Mouse (Mus musculus) right cerebral cortex, postnatal 10 days (tissue): ENCODE measurements around the gene Ifi211.
"Not testable (repeated sequence)": the region's sequence is repeated elsewhere in the genome, so short reads cannot be mapped to it uniquely, and the experiment has no call there.

Experiments used
- DNase-seq, 2 experiments: peaks; one replicate each; pipeline ENCODE4 v3.0.0; 2021; ENCODE audit warnings: low spot score in 2 of 2

The Ifi211 gene

DNA sequence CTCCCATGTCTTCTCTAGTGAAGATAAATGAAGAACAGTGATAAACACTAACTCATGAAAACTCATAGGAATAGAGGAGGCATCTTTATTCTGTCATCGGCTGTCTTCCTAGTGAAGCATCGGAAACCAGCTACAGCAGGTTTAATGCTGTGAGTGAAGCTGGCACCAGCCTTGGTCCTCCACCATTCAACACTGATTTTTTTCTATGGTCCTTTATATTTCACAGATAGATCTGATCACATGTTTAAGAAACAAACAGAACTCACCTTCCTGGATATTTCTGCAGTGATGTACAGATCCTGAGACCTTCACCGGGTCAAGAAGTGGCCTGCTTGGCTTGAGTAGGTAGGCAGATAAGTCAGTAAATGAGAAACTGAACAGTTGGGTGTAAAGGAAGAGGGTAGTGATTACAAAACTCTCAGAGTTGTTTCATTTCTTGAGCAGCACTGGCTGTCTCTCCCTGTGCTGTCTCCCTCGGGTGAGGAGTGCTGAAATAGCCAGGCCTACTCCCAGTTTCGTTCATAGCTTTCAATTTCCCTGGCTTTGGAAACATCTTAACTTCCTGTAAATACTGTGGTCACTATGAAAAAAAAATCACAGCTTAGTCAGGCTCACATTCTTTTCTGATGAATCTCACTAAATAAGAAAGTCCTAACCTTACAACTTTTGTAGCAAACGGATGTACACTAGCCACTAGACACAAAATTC is at the start of gene Ifi211:
Gene Ifi211, minus strand, starts transcription at position 499 of the 708 bp plus-strand sequence.
- not testable (repeated sequence) for DNase-seq

DNA sequence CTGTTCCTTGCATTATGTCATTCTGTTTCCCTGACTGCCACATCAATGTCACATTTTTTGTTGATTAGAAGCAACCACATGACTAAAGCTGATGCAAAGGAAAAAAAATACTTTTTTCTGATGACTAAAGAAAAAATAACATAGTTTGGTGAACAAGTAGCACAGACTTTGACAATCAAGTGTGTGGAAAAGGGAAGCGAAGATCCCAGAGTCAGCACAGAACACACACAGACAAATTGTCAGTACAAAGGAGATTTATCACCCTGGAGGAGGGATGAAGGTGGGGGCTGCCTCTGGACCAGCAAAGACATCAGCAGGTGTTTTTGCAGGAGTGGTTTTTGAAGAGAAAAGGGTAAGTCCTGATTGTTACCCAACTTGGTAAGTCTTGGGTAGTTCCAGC is 48.6 kb upstream of the Ifi211 start:
- DNase-seq = not testable (repeated sequence)

DNA sequence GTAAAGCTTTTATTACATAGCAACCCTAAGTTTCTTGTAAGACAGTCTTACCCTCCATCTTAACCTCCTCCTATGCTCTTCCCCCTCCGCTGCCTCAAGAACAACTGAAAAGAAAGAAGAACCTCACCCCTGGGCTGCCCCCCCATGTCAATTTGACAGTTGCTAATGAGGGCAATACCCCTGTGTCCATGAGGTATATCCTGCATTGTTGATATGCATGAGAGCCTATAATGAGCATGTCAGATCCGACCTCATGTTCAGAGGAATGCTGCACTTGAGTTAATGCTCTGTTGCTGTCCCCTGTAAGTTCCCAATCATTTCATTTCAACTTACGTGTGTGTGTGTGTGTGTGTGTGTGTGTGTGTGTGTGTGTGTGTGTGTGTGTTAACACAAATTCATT is 47.2 kb upstream of the Ifi211 start:
- not testable (repeated sequence) for DNase-seq

DNA sequence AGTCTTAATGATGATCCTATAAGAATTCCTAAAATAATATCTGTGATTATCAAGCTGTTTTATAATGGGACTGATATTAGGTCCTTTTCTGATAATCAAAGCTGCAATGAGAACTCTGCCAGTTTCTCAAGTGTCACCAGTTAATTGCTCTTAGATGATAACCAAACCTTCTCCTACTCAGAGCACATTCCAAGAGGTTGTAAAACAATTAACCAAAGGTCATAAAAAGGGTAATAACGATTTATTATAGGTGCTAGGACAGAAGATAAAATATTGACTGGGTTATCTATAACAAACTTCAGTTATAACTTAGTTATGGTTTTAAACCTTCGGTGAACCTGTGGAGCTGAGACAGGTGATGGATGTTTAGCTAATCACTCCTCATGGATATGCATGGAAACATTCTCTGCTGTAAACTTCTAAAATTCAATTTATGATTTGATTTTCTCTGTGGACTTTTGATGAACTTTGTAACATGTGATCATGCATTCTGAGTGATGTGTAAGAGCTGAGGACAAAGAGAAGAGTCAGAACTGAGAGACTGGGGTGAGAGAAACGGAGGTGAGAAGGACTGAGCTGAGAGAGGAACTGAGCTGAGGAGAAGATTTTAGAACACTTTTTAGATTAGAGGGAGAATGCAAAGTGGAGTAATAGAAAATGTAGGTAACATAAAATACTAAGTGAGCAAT is 43.1 kb upstream of the Ifi211 start:
- not testable (repeated sequence) for DNase-seq

DNA sequence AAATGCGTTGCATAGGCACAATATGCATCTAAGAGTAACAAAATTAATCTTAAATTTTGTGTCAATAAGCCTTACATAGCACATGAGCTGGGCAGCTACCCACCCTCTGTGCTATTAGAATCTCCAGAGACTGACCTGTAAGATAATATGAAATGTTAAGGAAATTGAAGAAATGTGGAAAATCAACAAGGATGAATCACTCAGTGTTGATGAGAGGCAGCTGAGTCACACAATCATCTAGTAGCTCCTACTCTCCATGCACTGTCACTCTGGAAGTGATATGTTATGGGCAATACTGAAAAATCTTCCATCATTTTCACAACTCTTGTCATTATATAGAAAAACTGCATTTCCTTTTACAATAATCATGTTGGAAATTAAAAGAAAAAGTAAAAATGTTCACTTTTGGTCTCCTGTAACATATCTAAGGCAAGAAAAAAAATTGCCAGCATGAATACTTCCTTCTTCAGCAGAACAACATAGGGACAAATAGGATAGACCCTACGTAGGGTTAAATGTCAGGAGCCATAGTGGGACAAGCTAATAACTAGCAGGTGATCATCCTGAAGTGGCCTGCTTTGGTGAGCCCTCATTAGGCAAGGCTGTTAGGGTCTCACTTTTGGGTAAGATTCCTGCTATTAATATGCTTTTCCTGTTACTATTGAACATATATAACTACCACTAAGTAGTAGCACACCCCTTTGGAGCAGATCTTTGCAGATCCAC is 42.4 kb upstream of the Ifi211 start:
- no peak for DNase-seq

DNA sequence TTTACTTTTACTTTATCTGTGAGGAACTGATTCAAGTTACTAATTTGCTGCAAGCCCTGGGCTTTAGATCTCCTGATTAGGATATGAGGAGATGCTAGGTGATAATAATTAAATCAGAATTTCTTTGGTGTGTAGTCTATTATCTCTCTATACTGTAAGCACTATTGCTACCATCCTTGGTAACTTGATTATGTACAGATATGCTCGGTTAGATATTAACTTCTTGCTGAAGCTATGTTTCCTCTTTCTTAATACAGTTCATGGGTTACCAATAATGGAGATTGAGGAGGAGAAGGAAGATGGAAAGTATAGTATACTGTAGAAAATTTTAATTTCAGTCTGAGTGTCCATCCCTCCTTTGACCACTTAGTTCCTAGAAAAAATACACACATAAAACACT is 40.7 kb upstream of the Ifi211 start:
- DNase-seq = no peak

DNA sequence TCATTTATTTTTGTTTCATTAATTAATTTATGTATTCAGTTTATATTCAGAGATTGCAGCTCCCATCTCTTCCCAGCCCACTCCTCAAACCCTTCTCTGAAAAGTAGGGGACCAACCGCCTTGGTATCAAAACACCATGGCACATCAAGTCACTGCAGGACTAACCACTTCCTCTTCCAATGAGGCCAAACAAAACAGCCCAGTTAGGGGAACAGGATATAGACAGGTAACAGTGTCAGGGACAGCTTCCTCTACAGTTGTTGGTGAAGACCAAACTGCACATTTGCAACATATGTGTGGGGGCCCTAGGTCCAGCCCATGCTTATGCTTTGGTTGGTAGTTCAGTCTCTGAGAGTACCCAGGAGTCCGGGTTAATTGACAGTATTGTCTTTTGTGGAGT is 36.2 kb upstream of the Ifi211 start:
- DNase-seq = not testable (repeated sequence)

DNA sequence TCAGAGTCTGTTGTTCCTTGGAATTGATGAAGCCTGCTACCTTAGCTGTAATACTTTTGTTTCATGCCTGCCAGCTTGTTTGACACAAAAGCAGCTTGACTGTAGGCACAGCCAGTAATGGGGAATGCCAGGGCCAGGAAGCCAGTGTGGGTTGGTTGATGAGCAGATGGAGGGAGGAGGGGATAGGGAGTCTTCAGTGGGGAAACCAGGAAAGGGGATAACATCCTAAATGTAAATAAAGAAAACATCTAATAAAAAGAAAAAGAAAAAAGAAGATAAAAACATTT is 29.9 kb upstream of the Ifi211 start:
- peak in 1 of 2 experiments; percentile 15 for DNase-seq

DNA sequence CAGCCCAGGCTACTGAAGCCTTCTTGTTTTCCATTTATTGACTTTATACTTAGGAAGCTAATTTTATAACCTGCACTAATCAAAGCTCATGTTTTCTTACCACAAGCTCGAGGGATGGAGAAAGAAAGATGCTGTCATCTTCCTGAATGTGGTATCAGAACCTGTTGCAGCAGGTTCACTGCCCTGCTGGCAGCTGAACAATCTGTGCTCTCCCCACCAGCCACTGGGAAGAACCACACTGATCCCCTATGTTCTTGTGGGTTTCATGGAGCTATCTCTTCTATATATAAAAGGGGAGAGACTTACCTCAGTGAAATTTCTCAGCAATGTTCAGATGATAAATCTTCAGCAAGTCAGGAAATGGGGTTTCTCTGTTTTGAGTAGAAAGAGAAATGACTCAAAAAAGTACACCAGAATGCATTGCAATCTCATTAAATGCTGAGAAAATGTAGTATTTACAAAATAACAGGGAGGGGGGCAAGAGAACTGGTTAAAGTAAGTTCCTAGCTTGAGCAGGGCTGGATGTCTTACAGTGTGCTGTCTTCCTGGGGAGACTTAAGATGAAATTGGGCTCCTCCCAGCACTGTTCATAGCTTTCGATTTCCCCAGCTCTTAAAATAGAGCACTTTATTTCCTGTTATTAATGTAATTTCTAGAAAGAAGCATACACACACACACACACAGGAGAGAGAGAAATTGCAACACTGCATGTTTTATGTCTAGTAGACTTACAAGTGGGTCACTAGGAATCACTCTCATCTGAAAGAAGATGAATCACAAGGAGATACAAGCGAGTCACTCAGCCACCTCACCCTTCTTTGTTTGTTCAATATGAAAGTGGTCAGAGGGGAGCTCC is 29.3 kb upstream of the Ifi211 start, which contains the start of the genes Mndal and Ifi203:
Gene Mndal, minus strand, starts transcription at position 568 of the 856 bp plus-strand sequence.
Gene Ifi203, minus strand, starts transcription at position 749 of the 856 bp plus-strand sequence.
- DNase-seq = not testable (repeated sequence)

DNA sequence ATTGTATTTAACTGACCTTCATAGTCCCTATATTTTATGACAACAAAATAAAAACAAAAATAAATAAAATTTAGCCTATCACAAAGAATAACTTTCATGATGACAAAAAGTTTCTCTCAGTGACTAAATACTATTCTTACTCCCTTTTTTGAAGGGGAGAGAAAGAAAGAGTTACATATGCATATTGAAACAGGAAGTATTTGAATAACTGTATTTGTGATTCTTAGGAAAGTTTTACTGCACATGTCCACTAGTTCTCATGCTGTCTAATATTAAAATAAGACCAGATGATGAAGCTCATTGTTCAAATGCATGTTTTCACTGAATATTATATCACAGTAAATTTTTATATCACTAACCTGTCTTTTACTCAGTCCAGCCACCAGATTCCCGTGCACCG is 28.7 kb upstream of the Ifi211 start:
- DNase-seq = not testable (repeated sequence)

DNA sequence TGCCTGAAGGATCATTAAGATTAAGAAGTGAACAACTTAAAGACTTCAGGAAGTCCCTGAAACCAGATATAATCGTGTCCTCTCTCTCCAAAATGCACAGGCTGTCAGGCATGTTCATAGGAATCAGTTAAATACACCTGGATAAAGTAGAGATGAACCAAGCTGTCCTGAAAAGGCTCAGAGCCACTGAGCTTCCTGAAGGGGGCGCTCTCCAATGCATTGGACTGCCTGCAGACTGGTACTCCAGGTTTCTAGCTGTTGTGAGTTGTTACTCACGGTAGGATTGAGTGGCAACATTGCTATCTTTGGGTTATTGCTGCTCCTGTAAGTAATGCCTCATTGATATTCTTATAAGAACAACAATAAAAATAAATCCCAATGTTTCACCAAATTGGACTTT is 6.4 kb upstream of the Ifi211 start:
- not testable (repeated sequence) for DNase-seq

DNA sequence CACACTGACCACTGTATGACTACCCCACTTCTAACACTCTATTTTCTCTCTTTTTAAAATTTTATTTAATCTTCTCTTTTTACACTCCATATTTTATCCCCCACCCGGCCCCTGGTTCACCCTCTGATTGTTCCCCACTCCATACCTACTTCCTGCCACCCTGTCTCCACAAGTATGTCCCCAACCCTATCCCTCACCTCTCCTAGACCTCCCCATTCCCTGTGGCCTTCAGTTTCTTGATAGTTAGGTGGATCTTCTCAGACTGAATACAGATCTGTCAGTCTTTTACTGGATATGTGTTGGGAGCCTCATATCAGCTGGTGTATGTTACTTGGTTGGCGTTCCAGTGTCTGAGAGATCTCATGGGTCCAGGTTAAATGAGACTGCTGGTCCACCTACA is 1.7 kb upstream of the Ifi211 start:
- no peak for DNase-seq

DNA sequence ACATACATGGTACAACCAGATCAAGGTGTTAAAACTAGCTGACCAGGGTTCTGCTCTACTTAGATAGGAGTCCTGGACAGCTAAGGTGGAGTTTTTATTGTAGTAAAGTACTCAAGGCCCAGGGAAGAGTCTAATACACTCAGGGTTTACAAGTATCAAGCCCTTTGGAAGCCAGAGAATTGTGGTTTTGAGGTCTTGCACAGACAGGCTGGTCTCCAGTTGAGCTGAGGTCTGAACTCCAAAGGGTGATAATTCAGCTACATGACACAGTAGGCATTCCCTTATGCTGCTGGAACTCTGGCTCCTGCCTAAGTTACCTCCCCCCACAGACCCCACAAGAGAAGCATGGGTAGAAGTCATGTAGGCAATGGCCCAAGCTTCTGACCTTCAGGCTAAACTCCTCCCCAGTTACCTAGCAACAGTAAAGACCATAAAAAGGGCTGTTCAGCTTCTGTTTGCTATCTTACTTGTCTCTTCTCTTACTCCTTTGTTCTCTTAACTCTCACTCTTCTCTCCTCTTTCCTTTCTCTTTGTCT is 478 bp upstream of the Ifi211 start:
- DNase-seq = not testable (repeated sequence)

DNA sequence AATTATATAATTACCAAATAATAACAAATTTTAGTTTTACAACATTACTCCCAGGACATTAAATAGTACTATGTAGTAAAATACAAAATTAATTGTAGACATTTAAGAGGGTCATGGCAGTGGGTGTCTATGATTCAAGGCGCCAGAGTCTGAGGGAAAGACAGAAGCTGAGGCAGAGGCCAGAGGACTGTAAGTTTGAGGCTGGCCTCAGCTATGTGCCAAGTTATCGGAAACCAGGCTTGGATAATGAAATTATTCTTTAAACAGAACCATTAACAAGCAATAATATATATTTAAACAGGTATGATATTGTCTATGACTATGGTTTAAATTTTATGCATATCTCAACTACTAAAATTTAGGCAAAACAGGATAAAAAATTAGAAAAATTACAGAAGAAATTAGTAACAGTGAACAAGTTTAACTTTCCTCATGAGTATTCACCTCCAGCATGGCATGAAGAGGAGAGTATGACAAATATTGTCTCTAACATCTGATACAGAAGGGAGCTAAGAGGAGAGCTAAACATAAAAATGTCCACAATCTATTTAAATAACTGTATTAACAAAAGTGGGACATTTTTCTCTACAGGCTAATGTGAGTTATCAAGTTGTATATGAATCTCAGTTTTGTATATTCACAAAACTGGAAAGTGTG is 910 bp downstream of the Ifi211 start:
- DNase-seq = no peak

DNA sequence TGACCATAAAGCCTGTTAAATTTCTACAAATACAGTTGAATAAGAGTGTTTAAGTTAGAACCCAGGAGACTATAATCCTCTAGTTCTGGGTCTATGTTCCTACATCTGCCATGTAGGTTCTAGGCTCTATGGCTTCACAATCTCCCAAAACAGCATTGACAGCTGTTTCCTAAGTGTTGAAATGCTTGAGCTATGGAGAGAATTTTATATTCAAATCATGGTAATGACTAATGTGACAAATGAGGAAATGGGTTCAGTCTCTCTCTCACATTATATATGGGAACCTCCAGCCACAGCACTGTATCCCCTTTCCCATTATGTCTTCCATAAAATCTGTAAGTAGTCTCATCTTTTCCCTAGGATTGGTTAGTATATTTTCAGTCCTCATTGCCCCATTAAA is 4.5 kb downstream of the Ifi211 start:
- not testable (repeated sequence) for DNase-seq

DNA sequence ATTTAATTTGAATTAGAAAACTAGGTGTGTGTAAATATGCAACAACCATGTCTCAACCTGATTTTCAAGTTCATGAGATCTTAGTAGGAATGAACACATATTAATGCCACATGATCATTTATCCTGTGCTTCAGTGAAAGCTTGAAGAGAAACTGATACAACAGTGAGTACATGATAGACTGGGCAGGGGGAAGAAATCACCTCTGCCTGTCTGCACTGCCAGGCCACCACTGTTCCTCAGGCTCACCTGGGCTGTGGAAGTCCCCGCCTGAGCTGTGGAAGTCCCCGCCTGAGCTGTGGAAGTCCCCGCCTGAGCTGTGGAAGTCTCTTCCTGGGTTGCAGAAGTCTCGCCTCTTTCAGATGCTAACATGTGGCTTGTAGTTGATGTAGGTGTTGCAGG is 7.0 kb downstream of the Ifi211 start:
- DNase-seq = not testable (repeated sequence)

DNA sequence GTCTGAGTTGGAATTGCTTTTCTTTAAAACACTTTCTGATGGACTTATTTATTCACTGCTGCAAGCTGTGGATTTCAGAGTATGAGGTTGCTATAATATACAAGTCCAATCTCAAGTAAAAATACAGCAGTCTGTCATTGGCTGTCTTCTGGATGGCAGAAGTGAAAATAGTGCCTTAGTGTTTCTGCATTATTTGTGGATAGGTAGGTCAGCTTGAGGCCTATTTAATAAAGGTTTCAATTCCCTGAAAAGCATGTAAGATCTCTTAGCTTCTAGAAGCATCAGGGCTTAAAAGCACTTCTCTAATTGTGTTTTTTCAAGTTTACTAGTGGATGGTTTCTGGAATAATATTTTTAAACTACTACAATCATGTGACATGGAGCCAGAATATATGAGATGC is 23.1 kb downstream of the Ifi211 start:
- not testable (repeated sequence) for DNase-seq

DNA sequence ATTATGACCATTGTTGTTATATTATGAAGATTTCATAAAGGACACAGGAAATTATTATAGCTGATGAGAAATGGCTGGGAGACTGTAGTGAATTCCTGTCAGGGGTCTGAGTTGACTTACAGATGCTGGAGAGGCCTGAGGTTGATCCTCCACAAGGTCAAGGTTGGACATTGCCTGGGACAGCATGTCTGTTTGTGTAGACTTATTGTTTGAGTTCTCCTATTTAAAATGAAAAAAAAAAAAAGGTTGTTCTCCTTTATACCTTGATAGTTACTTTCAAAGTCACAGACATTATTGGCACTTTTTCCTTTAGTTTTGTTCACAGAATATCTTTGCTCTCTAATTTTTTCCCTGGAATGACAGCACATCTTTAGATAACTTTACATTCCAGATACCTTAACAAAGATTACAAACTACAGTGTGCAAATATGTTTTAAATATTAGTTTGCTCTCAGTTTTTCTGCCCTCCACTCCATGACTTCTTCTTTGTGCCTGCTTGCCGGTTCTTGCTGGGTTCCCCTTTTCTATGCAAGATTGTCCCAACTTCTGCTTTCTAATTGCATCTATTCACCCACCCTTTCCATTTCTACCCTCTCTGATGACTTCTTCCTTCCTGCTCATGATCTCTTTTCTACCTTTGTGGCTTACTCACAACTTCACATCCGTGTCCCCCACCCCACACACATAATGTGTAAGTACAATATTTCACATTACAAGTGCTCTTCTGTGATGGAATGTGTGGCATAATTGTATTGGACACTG is 25.6 kb downstream of the Ifi211 start:
- not testable (repeated sequence) for DNase-seq

DNA sequence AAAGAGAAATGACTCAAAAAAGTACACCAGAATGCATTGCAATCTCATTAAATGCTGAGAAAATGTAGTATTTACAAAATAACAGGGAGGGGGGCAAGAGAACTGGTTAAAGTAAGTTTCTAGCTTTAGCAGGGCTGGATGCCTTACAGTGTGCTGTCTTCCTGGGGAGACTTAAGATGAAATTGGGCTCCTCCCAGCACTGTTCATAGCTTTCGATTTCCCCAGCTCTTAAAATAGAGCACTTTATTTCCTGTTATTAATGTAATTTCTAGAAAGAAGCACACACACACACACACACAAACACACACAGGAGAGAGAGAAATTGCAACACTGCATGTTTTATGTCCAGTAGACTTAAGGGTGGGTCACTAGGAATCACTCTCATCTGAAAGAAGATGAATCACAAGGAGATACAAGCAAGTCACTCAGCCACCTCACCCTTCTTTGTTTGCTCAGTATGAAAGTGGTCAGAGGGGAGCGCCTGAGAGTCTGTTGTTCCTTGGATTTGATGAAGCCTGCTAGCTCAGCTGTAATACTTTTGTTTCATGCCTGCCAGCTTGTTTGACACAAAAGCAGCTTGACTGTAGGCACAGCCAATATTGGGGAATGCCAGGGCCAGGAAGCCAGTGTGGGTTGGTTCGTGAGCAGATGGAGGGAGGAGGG is 32.7 kb downstream of the Ifi211 start:
- DNase-seq = peak; percentile 25 to 26
